In the genomic region with DNA sequence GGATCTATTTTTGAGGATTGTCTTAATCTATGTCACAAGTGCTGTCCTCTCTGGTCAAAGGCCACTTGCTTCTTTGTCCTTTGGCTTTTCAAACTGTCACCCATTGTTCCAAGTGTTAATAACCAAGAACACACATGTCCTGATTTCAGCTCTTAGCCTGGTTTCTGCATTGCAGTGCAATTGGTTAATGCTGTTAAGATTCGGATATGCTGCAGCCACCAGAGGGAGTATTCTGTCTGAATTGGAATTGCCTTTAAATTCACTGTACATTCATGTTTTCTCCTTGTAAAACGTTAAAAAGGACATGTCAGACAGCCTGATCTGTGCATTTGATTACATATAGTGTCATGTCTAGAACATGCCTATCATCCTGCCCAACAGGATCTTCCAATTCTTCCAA, we compare ENCODE assay signal across 8 mouse cellular contexts. TPM values are rescaled to one million over a fixed set of nuclear protein-coding genes. Genes with fewer than 3 reads are reported as not detected.
DNase-seq lines count a peak whose midpoint lies in the region; ATAC-seq and TF ChIP-seq lines count a peak whose summit lies in the region.

No protein-coding gene starts in this region.

- no peak overlapping the region for H3K27ac ChIP-seq in intestine, embryonic 14.5 days (ENCODE audit: low read depth)
- no peak overlapping the region for H3K27ac ChIP-seq in intestine, embryonic 15.5 days
- no peak overlapping the region for H3K27ac ChIP-seq in ES-E14 (ENCODE audit: insufficient read depth, low read depth, low read length, poor library complexity, severe bottlenecking)
- no peak overlapping the region for H3K27ac ChIP-seq in left cerebral cortex, adult 2 months

- H3K4me2 ChIP-seq in intestine, embryonic 14.5 days (ENCODE audit: low read length), result no peak overlapping the region
- no peak overlapping the region for H3K4me2 ChIP-seq in intestine, embryonic 15.5 days (replicated peaks)

- H3K9ac ChIP-seq in intestine, embryonic 14.5 days (ENCODE audit: low read length), result no peak overlapping the region
- H3K9ac ChIP-seq in intestine, embryonic 15.5 days, result no peak overlapping the region
- H3K9ac ChIP-seq in ES-E14 (ENCODE audit: insufficient read depth, low read depth, low read length, poor library complexity, severe bottlenecking), result no peak overlapping the region

- no peaks in the 10 kb centered on the region for H3K4me1 ChIP-seq in intestine, embryonic 14.5 days (replicated peaks; ENCODE audit: control insufficient read depth, insufficient read depth, low read length)
- no peaks in the 10 kb centered on the region for H3K4me1 ChIP-seq in intestine, embryonic 15.5 days (replicated peaks)
- no peaks in the 10 kb centered on the region for H3K4me1 ChIP-seq in ES-E14 (ENCODE audit: control insufficient read depth in 2 of 2, insufficient read depth in 2 of 2, low read length in 2 of 2, poor library complexity in 1 of 2)

- no peaks in the 10 kb centered on the region for H3K27me3 ChIP-seq in intestine, embryonic 14.5 days (replicated peaks; ENCODE audit: control insufficient read depth, insufficient read depth, low read length)
- H3K27me3 ChIP-seq in intestine, embryonic 15.5 days (replicated peaks), result no peaks in the 10 kb centered on the region

- H3K4me3 ChIP-seq in intestine, embryonic 14.5 days (ENCODE audit: low read depth, low read length), result no peak overlapping the region
- no peak overlapping the region for H3K4me3 ChIP-seq in intestine, embryonic 15.5 days (replicated peaks)
- no peak overlapping the region for H3K4me3 ChIP-seq in ES-E14 (ENCODE audit: insufficient read depth in 1 of 2, low read depth in 1 of 2, low read length in 2 of 2, poor library complexity in 1 of 2, severe bottlenecking in 1 of 2)
- H3K4me3 ChIP-seq in left cerebral cortex, adult 2 months, result no peak overlapping the region

- ATAC-seq in intestine, embryonic 14.5 days (replicated peaks; ENCODE audit: low FRiP score, low TSS enrichment, low read depth), result no peak
- ATAC-seq in intestine, embryonic 15.5 days, result no peak
- no peak for ATAC-seq in inflammation-experienced regulatory T-cells, adult 6 months

- intact Hi-C loops in left cerebral cortex, adult 2 months (cut with DNase I), result loop anchor here (1.0 to 2.0 kb wide), 2 partner anchors 1044 to 1089 kb away; no protein-coding TSS in a partner anchor

- 39% methylated on average over 2 of the region's 2 CpGs for WGBS in intestine, embryonic 14.5 days
- WGBS in intestine, embryonic 15.5 days, result 20% methylated on average over 2 of the region's 2 CpGs

- no peaks in the 10 kb centered on the region for H3K36me3 ChIP-seq in intestine, embryonic 14.5 days (ENCODE audit: control insufficient read depth, insufficient read depth, low read length)
- no peaks in the 10 kb centered on the region for H3K36me3 ChIP-seq in intestine, embryonic 15.5 days
- no peaks in the 10 kb centered on the region for H3K36me3 ChIP-seq in ES-E14 (ENCODE audit: control insufficient read depth, insufficient read depth, low read length, poor library complexity, severe bottlenecking)

- H3K9me3 ChIP-seq in intestine, embryonic 14.5 days (ENCODE audit: control insufficient read depth, low read length), result no peaks in the 10 kb centered on the region
- no peaks in the 10 kb centered on the region for H3K9me3 ChIP-seq in intestine, embryonic 15.5 days
- no peaks in the 10 kb centered on the region for H3K9me3 ChIP-seq in ES-E14 (ENCODE audit: control insufficient read depth, insufficient read depth, low read depth, low read length)

- peak; percentile 53 for DNase-seq in intestine, embryonic 14.5 days (ENCODE audit: low spot score)
- DNase-seq in ES-E14 (ENCODE audit: low read depth, low spot score), result no peak
- DNase-seq in embryo, embryonic 11 days, result peak; percentile 65
- peak; percentile 27 to 35 for DNase-seq in left cerebral cortex, adult 2 months (ENCODE audit: extremely low spot score in 1 of 2, low spot score in 2 of 2)
- DNase-seq in right cerebral cortex, postnatal 4 days, result peak; percentile 36
- no peak for DNase-seq in liver

- in situ Hi-C loops in ES-E14 (cut with MboI; ENCODE audit: low sequenced_read_pairs in 2 of 2, unreplicated experiment in 2 of 2), result loop anchor here in 1 of 2 experiments (25.0 kb wide), 1 partner anchor 1092 kb away; no protein-coding TSS in a partner anchor

- TF ChIP-seq CTCF in left cerebral cortex, adult 2 months (IDR thresholded peaks at IDR 0.05), result peak; percentile 76

TF ChIP-seq in ES-E14, 5 proteins besides CTCF, POLR2A, EP300 and RAD21:
- TF ChIP-seq ZC3H11A (IDR thresholded peaks at IDR 0.05; ENCODE audit: borderline replicate concordance, low read depth, low read length) (0 out of 2 replicates have a peak, but pooled peaks have one; percentile 54), ZNF384 (IDR thresholded peaks at IDR 0.05; ENCODE audit: low read depth, low read length) (no peak)

RNA-seq across cellular contexts. Expression of gene AW209491, which starts 40.4 kb away (rescaled TPM):
- polyA plus RNA-seq in intestine, embryonic 14.5 days (2014; fragmentation: Nextera tagmentation; extraction: Ambion mirVana), result 27.9 and 32.2 TPM in 2 replicates
- polyA plus RNA-seq in intestine, embryonic 15.5 days (2015; fragmentation: Nextera tagmentation; extraction: Ambion mirVana), result 26.0 and 26.6 TPM in 2 replicates
- total RNA-seq in ES-E14 (2012; rRNA removed), result 10.9 and 15.8 TPM in 2 replicates
- total RNA-seq in left cerebral cortex, adult 2 months (2021), result 10 to 100 TPM; 22.3 to 22.7 TPM
- 10 to 100 TPM; 16.4 to 25.4 (median 24.1) TPM for polyA plus RNA-seq in inflammation-experienced regulatory T-cells, adult 6 months (2017; shearing (Covaris generic))

RNA-seq across cellular contexts. Expression of gene Psma2, which starts 57.3 kb away (rescaled TPM):
- 202 and 205 TPM in 2 replicates for polyA plus RNA-seq in intestine, embryonic 14.5 days (2014; fragmentation: Nextera tagmentation; extraction: Ambion mirVana)
- polyA plus RNA-seq in intestine, embryonic 15.5 days (2015; fragmentation: Nextera tagmentation; extraction: Ambion mirVana), result 196 and 205 TPM in 2 replicates
- total RNA-seq in ES-E14 (2012; rRNA removed), result 94.3 and 136 TPM in 2 replicates
- 10 to 100 TPM; 54.0 to 55.7 TPM for total RNA-seq in left cerebral cortex, adult 2 months (2021)
- polyA plus RNA-seq in inflammation-experienced regulatory T-cells, adult 6 months (2017; shearing (Covaris generic)), result 100 to 1,000 TPM; 172 to 236 (median 177) TPM

RNA-seq across cellular contexts. Expression of gene Mrpl32, which starts 57.4 kb away (rescaled TPM):
- polyA plus RNA-seq in intestine, embryonic 14.5 days (2014; fragmentation: Nextera tagmentation; extraction: Ambion mirVana), result 113 and 121 TPM in 2 replicates
- polyA plus RNA-seq in intestine, embryonic 15.5 days (2015; fragmentation: Nextera tagmentation; extraction: Ambion mirVana), result 121 and 140 TPM in 2 replicates
- 28.2 and 42.2 TPM in 2 replicates for total RNA-seq in ES-E14 (2012; rRNA removed)
- total RNA-seq in left cerebral cortex, adult 2 months (2021), result 10 to 100 TPM; 26.3 to 30.4 TPM
- 100 to 1,000 TPM; 110 to 146 (median 130) TPM for polyA plus RNA-seq in inflammation-experienced regulatory T-cells, adult 6 months (2017; shearing (Covaris generic))

Comparison
In these comparisons a context has a peak if more than half of its experiments do, and no peak if none do; other contexts are left out.
1. DNase-seq: peak in intestine, embryonic 14.5 days (single experiment), embryo, embryonic 11 days (single experiment), left cerebral cortex, adult 2 months (2 of 2) and right cerebral cortex, postnatal 4 days (single experiment); none in ES-E14 (single experiment) and liver (single experiment).